Mouse (Mus musculus): ENCODE measurements at regions not wholly inside any gene's neighbourhood (a gene's known extent, or its start where the extent isn't known, plus 50 kb on each side); places are given as distances from the start of the nearest gene placed in this dataset.

GRCm38 (mm10) chr6:117428441-117428840 is 260.1 kb downstream of the Cxcl12 start:
- Histone ChIP-seq H3K36me3 (ENCODE audit: control insufficient read depth, insufficient read depth, low read length) (no peaks in the 10 kb centered on the region), H3K4me2 (no peak overlapping the region), H3K9me3 (replicated peaks; ENCODE audit: control insufficient read depth, low read length) (no peaks in the 10 kb centered on the region), H3K4me1 (ENCODE audit: control insufficient read depth, insufficient read depth, low read length) (peaks cover 11% of the 10 kb centered on the region), H3K27ac (ENCODE audit: low read depth, low read length) (no peak overlapping the region), H3K4me3 (ENCODE audit: low read depth, low read length) (no peak overlapping the region), H3K9ac (ENCODE audit: low read depth, low read length) (no peak overlapping the region), H3K27me3 (ENCODE audit: control insufficient read depth, insufficient read depth, low read length) (peaks cover 3% of the 10 kb centered on the region; the same call in 1 of the 2 replicates)
- 78% methylated on average over 11 of the region's 11 CpGs for WGBS (ENCODE audit: insufficient replicate concordance)
- ATAC-seq (replicated peaks; ENCODE audit: insufficient number of reproducible peaks, low FRiP score, low TSS enrichment), result no peak

DNA sequence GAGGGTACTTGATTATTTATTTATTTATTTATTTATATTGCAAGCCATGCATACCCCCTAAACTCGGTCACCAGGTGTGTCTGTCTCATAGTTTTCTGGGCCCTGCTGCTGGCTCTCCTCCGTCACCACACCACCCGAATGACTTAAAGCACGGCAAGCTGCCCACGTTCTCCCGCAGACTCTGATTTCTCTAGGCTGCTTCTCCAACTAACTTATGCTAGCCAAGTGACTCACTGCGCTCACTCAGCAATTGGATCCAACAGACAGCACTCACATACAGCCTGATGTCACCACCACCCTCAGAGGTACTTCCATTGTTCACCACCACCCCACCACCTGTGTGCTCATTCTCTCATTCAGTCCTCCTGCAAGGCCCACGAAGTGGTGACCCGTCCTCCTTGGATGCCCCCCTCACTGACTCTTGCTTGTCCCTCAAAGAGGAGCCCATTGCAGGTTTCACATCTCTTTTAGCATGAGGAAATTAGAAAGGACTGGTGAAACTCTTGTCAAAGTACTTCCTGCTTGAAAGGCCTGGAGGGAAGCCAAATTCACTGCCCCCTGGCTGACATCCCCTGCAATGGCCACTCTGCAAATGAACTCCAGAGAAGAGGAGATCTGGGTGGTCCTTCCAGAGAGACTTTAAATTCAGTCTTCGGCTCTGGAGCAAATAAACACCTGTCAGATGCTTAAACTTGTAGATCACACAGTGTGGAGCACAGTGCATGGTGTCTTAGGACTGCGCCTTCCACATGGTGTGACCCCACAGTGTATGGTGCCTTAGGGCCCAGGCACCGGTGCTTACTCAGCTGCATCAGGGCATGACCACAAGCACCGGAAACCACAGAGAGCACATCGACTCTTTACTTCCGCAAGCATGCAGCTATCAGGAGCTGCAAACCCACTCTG is 262.8 kb downstream of the Cxcl12 start:
- H3K27me3 ChIP-seq (ENCODE audit: control insufficient read depth, insufficient read depth, low read length), result peaks cover 7% of the 10 kb centered on the region; the same call in 1 of the 2 replicates
- H3K27ac ChIP-seq (ENCODE audit: low read depth, low read length), result no peak overlapping the region
- peaks cover 11% of the 10 kb centered on the region for H3K4me1 ChIP-seq (ENCODE audit: control insufficient read depth, insufficient read depth, low read length)
- H3K9ac ChIP-seq (ENCODE audit: low read depth, low read length), result no peak overlapping the region
- no peaks in the 10 kb centered on the region for H3K36me3 ChIP-seq (ENCODE audit: control insufficient read depth, insufficient read depth, low read length)
- no peak for ATAC-seq (replicated peaks; ENCODE audit: insufficient number of reproducible peaks, low FRiP score, low TSS enrichment)
- H3K9me3 ChIP-seq (replicated peaks; ENCODE audit: control insufficient read depth, low read length), result no peaks in the 10 kb centered on the region
- no peak overlapping the region for H3K4me3 ChIP-seq (ENCODE audit: low read depth, low read length)
- 76% methylated on average over 15 of the region's 15 CpGs for WGBS (ENCODE audit: insufficient replicate concordance)
- no peak overlapping the region for H3K4me2 ChIP-seq

- no peak for ATAC-seq (replicated peaks; ENCODE audit: insufficient number of reproducible peaks, low FRiP score, low TSS enrichment)
- Histone ChIP-seq H3K9me3 (replicated peaks; ENCODE audit: control insufficient read depth, low read length) (no peaks in the 10 kb centered on the region), H3K36me3 (ENCODE audit: control insufficient read depth, insufficient read depth, low read length) (no peaks in the 10 kb centered on the region), H3K4me3 (ENCODE audit: low read depth, low read length) (no peak overlapping the region), H3K9ac (ENCODE audit: low read depth, low read length) (no peak overlapping the region), H3K27me3 (ENCODE audit: control insufficient read depth, insufficient read depth, low read length) (peaks cover 3% of the 10 kb centered on the region; the same call in 1 of the 2 replicates), H3K4me2 (no peak overlapping the region), H3K27ac (ENCODE audit: low read depth, low read length) (no peak overlapping the region), H3K4me1 (ENCODE audit: control insufficient read depth, insufficient read depth, low read length) (no peaks in the 10 kb centered on the region)
- WGBS (ENCODE audit: insufficient replicate concordance), result 72% methylated on average over 3 of the region's 3 CpGs
These were observed 268.5 kb downstream of the Cxcl12 start for GRCm38 (mm10) chr6:117436851-117437250.

GRCm38 (mm10) chr6:117437411-117438101 is 269.2 kb downstream of the Cxcl12 start:
- Histone ChIP-seq H3K9me3 (replicated peaks; ENCODE audit: control insufficient read depth, low read length) (no peaks in the 10 kb centered on the region), H3K4me2 (no peak overlapping the region), H3K27ac (ENCODE audit: low read depth, low read length) (no peak overlapping the region), H3K36me3 (ENCODE audit: control insufficient read depth, insufficient read depth, low read length) (no peaks in the 10 kb centered on the region), H3K4me3 (ENCODE audit: low read depth, low read length) (no peak overlapping the region), H3K27me3 (ENCODE audit: control insufficient read depth, insufficient read depth, low read length) (peaks cover 3% of the 10 kb centered on the region; the same call in 1 of the 2 replicates), H3K4me1 (ENCODE audit: control insufficient read depth, insufficient read depth, low read length) (no peaks in the 10 kb centered on the region), H3K9ac (ENCODE audit: low read depth, low read length) (no peak overlapping the region)
- WGBS (ENCODE audit: insufficient replicate concordance), result 66% methylated on average over 10 of the region's 10 CpGs
- ATAC-seq (replicated peaks; ENCODE audit: insufficient number of reproducible peaks, low FRiP score, low TSS enrichment), result no peak

DNA sequence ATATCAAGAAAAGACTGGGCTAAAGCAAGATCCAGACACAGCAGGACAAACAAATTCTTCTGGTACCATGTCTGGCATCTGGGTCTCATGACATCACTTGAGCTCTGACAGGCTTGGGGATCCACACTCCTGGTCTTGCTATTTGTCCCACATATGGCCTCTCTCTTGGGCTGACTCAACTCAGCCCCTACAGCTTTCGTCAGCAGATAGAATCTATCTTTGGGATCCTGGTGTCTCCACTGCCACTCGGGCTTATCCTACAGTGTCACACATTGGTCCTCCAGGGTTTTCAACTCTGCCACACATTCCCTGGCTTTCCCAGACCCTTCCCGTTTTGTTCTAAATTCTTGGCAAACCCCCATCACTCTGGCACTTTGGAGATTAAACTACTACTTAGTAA is 280.3 kb downstream of the Cxcl12 start:
- H3K4me1 ChIP-seq (ENCODE audit: control insufficient read depth, insufficient read depth, low read length), result no peaks in the 10 kb centered on the region
- no peaks in the 10 kb centered on the region for H3K36me3 ChIP-seq (ENCODE audit: control insufficient read depth, insufficient read depth, low read length)
- no peak overlapping the region for H3K4me3 ChIP-seq (ENCODE audit: low read depth, low read length)
- no peaks in the 10 kb centered on the region for H3K9me3 ChIP-seq (replicated peaks; ENCODE audit: control insufficient read depth, low read length)
- H3K27me3 ChIP-seq (ENCODE audit: control insufficient read depth, insufficient read depth, low read length), result no peaks in the 10 kb centered on the region
- no peak overlapping the region for H3K27ac ChIP-seq (ENCODE audit: low read depth, low read length)
- no peak overlapping the region for H3K9ac ChIP-seq (ENCODE audit: low read depth, low read length)
- 55% methylated on average over 3 of the region's 3 CpGs for WGBS (ENCODE audit: insufficient replicate concordance)
- no peak for ATAC-seq (replicated peaks; ENCODE audit: insufficient number of reproducible peaks, low FRiP score, low TSS enrichment)
- H3K4me2 ChIP-seq, result no peak overlapping the region

DNA sequence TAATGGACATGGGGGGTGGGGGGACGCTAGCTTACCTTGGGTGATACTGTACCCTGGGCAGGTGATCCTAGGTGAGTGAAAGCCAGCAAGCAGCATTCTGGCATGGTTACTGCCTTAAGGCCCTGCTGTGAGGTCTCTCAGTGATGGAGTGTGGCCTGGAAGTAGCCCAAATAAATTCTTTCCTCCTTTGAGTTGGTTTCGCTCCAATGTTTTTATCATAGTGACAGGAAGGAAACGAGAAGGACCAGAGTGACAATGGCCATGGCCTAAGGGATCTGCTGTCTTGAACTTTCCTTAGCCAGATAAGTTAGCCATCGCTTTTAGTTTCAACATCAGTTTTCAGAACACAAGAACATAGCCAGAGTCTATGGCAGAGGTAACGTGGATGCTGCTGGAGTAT is 282.7 kb downstream of the Cxcl12 start:
- Histone ChIP-seq H3K9me3 (replicated peaks; ENCODE audit: control insufficient read depth, low read length) (no peaks in the 10 kb centered on the region), H3K4me1 (ENCODE audit: control insufficient read depth, insufficient read depth, low read length) (no peaks in the 10 kb centered on the region), H3K36me3 (ENCODE audit: control insufficient read depth, insufficient read depth, low read length) (no peaks in the 10 kb centered on the region), H3K4me2 (no peak overlapping the region), H3K27ac (ENCODE audit: low read depth, low read length) (no peak overlapping the region), H3K9ac (ENCODE audit: low read depth, low read length) (no peak overlapping the region), H3K4me3 (ENCODE audit: low read depth, low read length) (no peak overlapping the region), H3K27me3 (ENCODE audit: control insufficient read depth, insufficient read depth, low read length) (no peaks in the 10 kb centered on the region)
- 61% methylated on average over 5 of the region's 5 CpGs for WGBS (ENCODE audit: insufficient replicate concordance)
- no peak for ATAC-seq (replicated peaks; ENCODE audit: insufficient number of reproducible peaks, low FRiP score, low TSS enrichment)

DNA sequence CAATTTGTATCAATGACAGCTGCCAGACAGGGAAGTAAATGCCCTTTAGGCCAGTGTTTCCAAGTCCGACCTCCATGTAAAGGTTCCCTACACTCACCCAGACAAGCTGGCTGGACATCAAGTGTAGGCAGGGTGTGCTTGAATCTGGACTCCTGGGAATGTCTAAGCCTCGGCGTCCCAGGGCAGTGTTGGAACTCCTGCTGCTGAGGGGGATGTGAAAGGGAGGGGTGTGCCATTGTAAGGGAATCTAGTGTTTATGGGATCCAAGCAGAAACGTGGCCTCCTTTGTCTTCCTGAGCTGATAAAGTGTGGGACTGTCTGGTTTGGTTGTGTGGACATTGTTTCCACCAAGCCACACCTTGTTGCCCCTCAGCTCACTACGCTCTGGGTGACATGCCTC is 291.9 kb downstream of the Cxcl12 start:
- H3K9me3 ChIP-seq (replicated peaks; ENCODE audit: control insufficient read depth, low read length), result no peaks in the 10 kb centered on the region
- no peak overlapping the region for H3K27ac ChIP-seq (ENCODE audit: low read depth, low read length)
- H3K4me1 ChIP-seq (ENCODE audit: control insufficient read depth, insufficient read depth, low read length), result 0 out of 2 replicates have a peak, but pooled peaks cover 2% of the 10 kb centered on the region
- H3K9ac ChIP-seq (ENCODE audit: low read depth, low read length), result no peak overlapping the region
- WGBS (ENCODE audit: insufficient replicate concordance), result 40% methylated on average over 5 of the region's 5 CpGs
- H3K4me3 ChIP-seq (ENCODE audit: low read depth, low read length), result no peak overlapping the region
- H3K4me2 ChIP-seq, result no peak overlapping the region
- no peak for ATAC-seq (replicated peaks; ENCODE audit: insufficient number of reproducible peaks, low FRiP score, low TSS enrichment)
- H3K27me3 ChIP-seq (ENCODE audit: control insufficient read depth, insufficient read depth, low read length), result no peaks in the 10 kb centered on the region; the same call in 1 of the 2 replicates
- no peaks in the 10 kb centered on the region for H3K36me3 ChIP-seq (ENCODE audit: control insufficient read depth, insufficient read depth, low read length)

DNA sequence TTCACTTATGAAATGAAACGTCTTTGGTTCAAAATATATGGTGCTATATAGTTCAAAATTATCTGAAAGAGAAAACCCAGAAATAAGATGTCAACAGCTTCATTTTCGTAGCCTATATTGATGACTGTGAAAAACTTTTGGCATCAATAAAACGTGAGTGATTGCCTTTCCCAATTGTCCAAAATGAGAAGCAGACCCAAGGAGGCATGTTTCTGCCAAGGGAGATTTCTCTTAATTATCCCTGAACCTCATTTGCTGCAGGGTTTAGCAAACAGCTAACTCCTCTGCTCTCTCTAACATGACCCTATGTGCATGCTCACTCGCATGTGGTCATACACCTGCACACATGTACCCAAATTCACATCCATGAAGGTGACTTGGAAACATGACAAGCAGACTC is 296.8 kb downstream of the Cxcl12 start:
- no peak overlapping the region for H3K4me3 ChIP-seq (ENCODE audit: low read depth, low read length)
- H3K9ac ChIP-seq (ENCODE audit: low read depth, low read length), result no peak overlapping the region
- no peaks in the 10 kb centered on the region for H3K27me3 ChIP-seq (ENCODE audit: control insufficient read depth, insufficient read depth, low read length)
- H3K9me3 ChIP-seq (replicated peaks; ENCODE audit: control insufficient read depth, low read length), result no peaks in the 10 kb centered on the region
- no peak overlapping the region for H3K4me2 ChIP-seq
- no peak for ATAC-seq (replicated peaks; ENCODE audit: insufficient number of reproducible peaks, low FRiP score, low TSS enrichment)
- H3K36me3 ChIP-seq (ENCODE audit: control insufficient read depth, insufficient read depth, low read length), result no peaks in the 10 kb centered on the region
- H3K27ac ChIP-seq (ENCODE audit: low read depth, low read length), result no peak overlapping the region
- 78% methylated on average over 4 of the region's 4 CpGs for WGBS (ENCODE audit: insufficient replicate concordance)
- 0 out of 2 replicates have a peak, but pooled peaks cover 2% of the 10 kb centered on the region for H3K4me1 ChIP-seq (ENCODE audit: control insufficient read depth, insufficient read depth, low read length)

Measured in heart, embryonic 11.5 days (tissue).